Mouse (Mus musculus) left cerebral cortex, adult 2 months (tissue): ENCODE measurements around the gene Pla2g4a. TPM values are rescaled to one million over a fixed set of nuclear protein-coding genes. Genes with fewer than 3 reads are reported as not detected.
A peak's percentile ranks its signal among the peaks of the same experiment; 100 is the strongest.

Experiments
- DNase-seq, 2 experiments: peaks; one replicate each; pipeline ENCODE4 v3.0.0; 2021 to 2022; ENCODE audit warnings: low spot score in 2 of 2, mixed read lengths in 1 of 2; ENCODE audit errors: extremely low spot score in 1 of 2
- H3K27ac ChIP-seq: fragments of 200-600 bp; 2 replicates; pipeline ENCODE4 v1.8.1; 2022
- H3K4me3 ChIP-seq: fragments of 200-600 bp; 2 replicates; pipeline ENCODE4 v1.8.1; 2022
- CTCF ChIP-seq: fragments of 200-600 bp; IDR thresholded peaks from 2 replicates; pipeline ENCODE4 v1.8.1; 2022; ENCODE audit warnings: antibody characterized with exemption, mild to moderate bottlenecking, moderate library complexity
- intact Hi-C: fragments of 180-260 bp; cut with DNase I; formaldehyde crosslinking; loops from one replicate; pipeline ENCODE4 v1.15.1; 2025
- total RNA-seq, 2 experiments: library from RNA; stranded (reverse); gene quantifications; 2 replicates each; pipeline ENCODE4 v1.2.3; 2021

Gene Pla2g4a
- total RNA-seq, 2 experiments from 2014 or later, result 1.3 to 2.7 TPM

DNA sequence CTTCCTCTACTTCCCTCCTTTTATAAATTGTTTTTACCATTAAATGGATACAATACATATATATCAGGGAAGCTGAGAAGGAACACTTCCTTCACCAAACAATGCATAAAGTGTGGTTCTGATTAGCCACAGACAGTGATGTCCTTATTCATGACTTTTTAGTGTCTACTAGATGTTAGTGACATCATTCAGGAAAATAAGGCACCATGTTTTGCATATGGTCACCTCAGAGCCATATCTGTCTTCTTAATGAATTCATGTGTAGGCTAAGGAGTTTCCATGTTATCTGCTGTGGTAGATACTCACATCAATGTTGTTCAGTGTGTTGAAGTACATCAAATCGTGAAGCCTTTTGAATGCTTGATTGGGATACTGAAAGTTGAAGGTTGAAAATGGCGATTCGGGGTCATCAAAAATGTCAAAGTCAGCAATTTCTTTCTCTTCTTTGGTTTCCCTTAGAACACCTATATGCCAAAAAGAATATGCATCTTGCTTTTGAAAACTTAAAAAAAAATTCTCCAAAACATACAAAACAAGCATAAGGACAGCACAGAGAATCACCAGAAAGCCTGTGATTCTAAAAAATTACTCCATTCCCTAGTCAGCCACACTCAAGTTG lies 120.7 kb downstream of the Pla2g4a start:
- DNase-seq, result no peak
- intact Hi-C loops, result no loop called here
- no peak overlapping the region for H3K27ac ChIP-seq
- no peak for TF ChIP-seq CTCF
- no peak overlapping the region for H3K4me3 ChIP-seq

DNA sequence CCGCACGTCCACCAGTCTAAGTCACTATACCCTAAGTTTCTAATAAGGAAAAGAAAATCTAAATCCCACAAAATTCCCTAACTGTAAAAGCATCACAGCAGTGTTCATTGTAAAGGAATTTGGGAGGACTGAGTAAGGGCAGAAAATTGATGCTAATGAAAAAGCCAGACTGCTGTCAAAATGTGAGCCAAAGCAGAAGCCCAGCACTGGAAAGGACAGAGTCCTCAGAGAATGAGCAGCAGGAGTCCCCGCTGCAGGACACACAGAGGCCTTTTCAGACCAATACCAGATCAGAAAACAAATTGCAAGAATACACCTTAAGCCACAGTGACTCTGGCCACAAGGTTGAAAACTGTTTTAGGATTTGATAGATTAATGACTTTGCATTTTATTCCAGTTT lies 124.6 kb downstream of the Pla2g4a start:
- Histone ChIP-seq H3K4me3 (no peak overlapping the region), H3K27ac (no peak overlapping the region)
- no peak for TF ChIP-seq CTCF
- DNase-seq, result no peak
- intact Hi-C loops, result no loop called here

DNA sequence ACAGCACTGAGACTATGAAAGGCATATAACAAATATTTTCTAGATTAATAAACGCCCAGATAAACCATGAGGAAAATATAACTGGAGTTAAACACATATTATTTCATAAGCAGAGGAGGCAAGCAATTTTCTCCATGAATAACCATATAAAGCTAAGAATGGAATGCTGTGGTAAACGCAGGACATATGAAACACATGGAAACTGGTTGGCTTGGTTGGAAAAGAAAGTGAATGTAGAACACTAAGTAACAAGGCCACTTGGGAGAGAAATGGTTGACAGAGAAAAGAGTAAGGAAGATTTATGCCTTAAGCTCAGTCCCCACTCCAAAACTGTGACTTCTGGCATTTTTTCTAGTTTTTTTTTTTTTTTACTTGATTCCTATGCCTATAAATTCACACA lies 127.2 kb downstream of the Pla2g4a start:
- no peak overlapping the region for H3K4me3 ChIP-seq
- DNase-seq, result no peak
- H3K27ac ChIP-seq, result no peak overlapping the region
- intact Hi-C loops, result loop anchor here (1.0 to 5.0 kb wide), 4 partner anchors 368 to 473 kb away; no protein-coding TSS in a partner anchor
- no peak for TF ChIP-seq CTCF

DNA sequence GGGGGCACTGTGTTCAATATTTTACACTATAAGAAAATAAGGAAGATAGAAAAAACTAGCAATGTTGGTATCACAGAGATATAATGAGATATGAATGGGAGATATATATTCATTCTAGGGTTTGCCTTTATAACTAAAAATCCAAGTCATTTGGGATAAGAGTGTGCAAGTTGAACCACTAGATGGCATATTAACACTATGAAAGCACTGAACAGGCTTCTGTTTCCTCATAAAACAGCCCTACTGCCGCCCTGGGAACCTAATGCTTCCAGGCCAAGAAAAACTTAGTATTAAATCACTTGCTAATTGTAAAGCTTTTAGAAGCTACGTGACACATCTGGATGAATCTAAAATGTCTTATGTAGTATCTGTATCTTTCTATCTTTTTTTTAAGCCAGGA lies 128.1 kb downstream of the Pla2g4a start:
- peak in 1 of 2 experiments; percentile 16 for DNase-seq
- H3K4me3 ChIP-seq, result no peak overlapping the region
- peak; percentile 84 for TF ChIP-seq CTCF
- intact Hi-C loops, result loop anchor here (1.0 to 5.0 kb wide), 4 partner anchors 369 to 474 kb away; no protein-coding TSS in a partner anchor
- no peak overlapping the region for H3K27ac ChIP-seq

DNA sequence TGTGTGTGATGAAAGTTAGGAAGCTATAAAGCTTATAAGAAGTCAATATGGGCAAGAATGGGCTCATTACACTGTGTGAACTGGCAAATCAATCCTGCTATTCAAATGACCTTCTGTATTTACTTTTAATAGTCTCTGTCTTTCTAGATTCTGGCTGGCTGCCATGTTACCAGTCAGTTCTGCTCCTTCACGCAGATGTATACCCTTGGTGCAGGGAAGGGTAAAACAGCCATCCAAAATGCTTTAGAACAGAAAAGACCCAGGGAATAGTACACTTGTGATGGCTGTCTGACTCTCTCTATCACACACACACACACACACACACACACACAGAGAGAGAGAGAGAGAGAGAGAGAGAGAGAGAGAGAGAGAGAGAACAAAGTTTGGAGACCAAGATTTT lies 128.6 kb downstream of the Pla2g4a start:
- Histone ChIP-seq H3K4me3 (no peak overlapping the region), H3K27ac (no peak overlapping the region)
- no peak for DNase-seq
- TF ChIP-seq CTCF, result no peak
- intact Hi-C loops, result loop anchor here (2.0 to 5.0 kb wide), 3 partner anchors 370 to 475 kb away; no protein-coding TSS in a partner anchor

DNA sequence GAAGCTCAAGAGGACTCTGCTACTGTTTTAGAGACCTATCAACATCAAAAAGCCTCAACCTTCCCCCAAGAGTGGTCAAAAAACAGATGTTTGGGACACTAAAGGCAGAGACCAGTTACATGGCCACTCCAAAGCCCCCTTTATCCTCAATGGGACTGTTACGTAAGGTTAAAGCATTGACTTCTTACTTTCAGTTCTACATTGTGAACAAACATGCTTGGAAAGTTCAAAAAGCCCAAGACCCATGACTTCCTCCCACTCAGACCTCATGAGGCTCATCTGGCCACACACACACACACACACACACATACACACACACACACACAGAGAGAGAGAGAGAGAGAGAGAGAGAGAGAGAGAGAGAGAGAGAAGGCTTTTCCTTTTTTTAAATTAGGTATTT lies 130.0 kb downstream of the Pla2g4a start:
- intact Hi-C loops, result loop anchor here (5.0 kb wide), 2 partner anchors 371 to 476 kb away; no protein-coding TSS in a partner anchor
- H3K4me3 ChIP-seq, result no peak overlapping the region
- no peak overlapping the region for H3K27ac ChIP-seq
- DNase-seq, result no peak
- TF ChIP-seq CTCF, result no peak

DNA sequence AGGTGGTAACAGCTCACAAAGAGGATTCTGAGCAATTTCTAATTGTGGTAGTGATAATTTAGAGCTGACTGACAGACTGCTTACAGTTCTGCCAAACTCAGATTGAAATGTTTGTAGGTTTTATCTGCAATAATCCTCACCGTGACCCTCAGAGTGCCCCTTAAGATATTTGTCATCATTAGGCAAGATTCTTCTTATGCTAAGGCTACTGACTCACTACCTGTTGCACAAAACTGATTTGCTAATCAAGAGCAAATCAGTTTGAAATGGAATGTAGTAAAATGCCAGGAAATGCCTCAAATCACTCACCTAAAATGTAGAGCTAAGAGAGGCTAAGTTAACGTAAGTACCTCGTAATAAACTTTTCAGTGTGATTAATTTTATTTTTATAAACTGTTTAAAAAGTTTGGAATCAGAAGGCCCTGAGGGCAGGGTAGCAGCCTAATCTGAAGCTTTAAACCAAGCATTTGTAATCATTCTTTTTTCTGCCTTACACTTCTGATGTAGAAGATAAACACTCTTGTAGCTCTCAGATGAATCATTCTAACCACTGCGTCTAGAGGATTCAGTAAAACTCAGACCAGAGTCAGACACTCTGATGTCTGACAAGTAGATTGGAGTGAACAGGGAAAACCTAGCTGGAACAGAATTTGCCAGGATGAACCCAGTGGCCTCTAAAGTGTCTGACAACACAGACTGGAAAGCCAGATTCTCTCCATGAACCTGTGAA lies 147.3 kb downstream of the Pla2g4a start:
- Histone ChIP-seq H3K4me3 (no peak overlapping the region), H3K27ac (no peak overlapping the region)
- intact Hi-C loops, result no loop called here
- TF ChIP-seq CTCF, result no peak
- DNase-seq, result no peak

DNA sequence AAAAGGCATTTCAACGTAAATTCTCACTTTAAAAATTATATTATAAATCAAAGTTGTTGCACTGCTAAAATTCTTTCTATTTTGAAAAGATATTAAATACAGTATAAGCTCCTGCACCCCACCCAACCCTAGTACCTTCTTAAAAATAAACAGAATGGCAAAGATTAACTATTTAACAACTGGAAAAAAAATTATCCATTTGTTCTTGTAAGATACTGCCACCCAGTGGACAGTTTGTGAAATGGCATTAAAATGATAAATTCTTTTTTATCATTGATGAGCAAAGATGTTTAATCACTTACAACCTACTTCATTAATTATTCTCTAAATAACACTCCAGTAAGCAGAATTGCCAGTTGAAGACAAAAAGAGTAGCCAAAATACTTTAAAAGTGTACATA lies 151.6 kb downstream of the Pla2g4a start:
- no peak overlapping the region for H3K27ac ChIP-seq
- no peak for DNase-seq
- no peak overlapping the region for H3K4me3 ChIP-seq
- intact Hi-C loops, result no loop called here
- peak; percentile 72 for TF ChIP-seq CTCF

Other genes with a start within 250 kb of the Pla2g4a start
- 10 to 100 TPM; 20.4 to 28.8 TPM for gene Ptgs2, start 138.7 kb upstream of the Pla2g4a start, total RNA-seq